Mouse (Mus musculus) lung, adult 2 months (tissue): Measurements from ENCODE around the gene Med18. TPM values are rescaled to one million over a fixed set of nuclear protein-coding genes. Genes with fewer than 3 reads are reported as not detected.
"Not testable (repeated sequence)": the region's sequence is repeated elsewhere in the genome, so short reads cannot be mapped to it uniquely, and the experiment has no call there.

Experiments used
- DNase-seq: peaks from one replicate; pipeline ENCODE4 v3.0.0; 2022
- H3K4me1 ChIP-seq: fragments of 200-500 bp; 2 replicates; pipeline ENCODE4 v1.6.1; 2011; ENCODE audit warnings: low read length; ENCODE audit not compliant: control insufficient read depth, insufficient read depth
- H3K4me3 ChIP-seq: fragments of 200-500 bp; replicated peaks from 2 replicates; pipeline ENCODE3; 2011; ENCODE audit warnings: low read depth, mild to moderate bottlenecking, control low read depth, low read length; ENCODE audit errors: extremely low read depth
- CTCF ChIP-seq: fragments of 200-500 bp; IDR thresholded peaks from 2 replicates; pipeline ENCODE4 v1.5.1; 2011; ENCODE audit warnings: mild to moderate bottlenecking, low read length, control low read depth; ENCODE audit not compliant: insufficient read depth
- POLR2A ChIP-seq: fragments of 200-500 bp; IDR thresholded peaks from 2 replicates; pipeline ENCODE4 v1.6.1; 2011; ENCODE audit warnings: low read depth, mild to moderate bottlenecking, control low read depth, low read length, borderline replicate concordance; ENCODE audit errors: extremely low read depth
- WGBS: fragments of 180-500 bp; shearing (Covaris S2); methylation state at CpG from one replicate; pipeline ENCODE4 v1.1.7; 2018; 5-methylcytosine and 5-hydroxymethylcytosine counted together
- polyA plus RNA-seq: library from polyadenylated mRNA; depleted of rRNA; stranded (reverse); fragments of >200 nt; gene quantifications from 2 replicates; pipeline ENCODE4 v1.2.3, GENCODE M21; 2012; rRNA removed

The Med18 gene
- polyA plus RNA-seq, 1 experiment = 4.3 TPM

- H3K4me1 ChIP-seq = no peaks in the 10 kb centered on the region
- no peak overlapping the region for H3K4me3 ChIP-seq
- TF ChIP-seq POLR2A (no peak), CTCF (no peak)
- no peak for DNase-seq
- 80% methylated on average over 4 of the region's 4 CpGs for WGBS
Measured at GRCm38 (mm10) chr4:132427493-132427892, 36.2 kb downstream of the Med18 start.

- TF ChIP-seq POLR2A = no peak
- TF ChIP-seq CTCF = no peak
- DNase-seq = no peak
- WGBS = 26% methylated on average over 2 of the region's 2 CpGs
- H3K4me3 ChIP-seq = no peak overlapping the region
- no peaks in the 10 kb centered on the region for H3K4me1 ChIP-seq
Measured at GRCm38 (mm10) chr4:132426021-132426420, 37.7 kb downstream of the Med18 start.

DNA sequence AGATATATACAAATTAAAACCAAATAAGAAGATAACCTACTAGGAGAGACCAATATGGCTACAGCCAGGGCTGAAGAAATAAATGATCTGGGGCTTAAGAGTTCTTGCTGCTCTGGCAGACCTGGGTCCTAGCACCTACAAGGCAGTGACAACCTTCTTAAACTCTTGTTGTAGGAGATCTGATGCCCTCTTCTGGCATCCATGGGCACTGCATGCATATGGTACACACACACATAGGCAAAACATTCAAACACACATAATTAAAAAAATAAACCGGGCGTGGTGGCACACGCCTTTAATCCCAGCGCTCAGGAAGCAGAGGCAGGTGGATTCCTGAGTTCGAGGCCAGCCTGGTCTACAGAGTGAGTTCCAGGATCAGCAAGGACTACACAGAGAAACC lies 39.0 kb downstream of the Med18 start:
- 90% methylated on average over 5 of the region's 5 CpGs for WGBS
- Histone ChIP-seq H3K4me1 (peaks cover 2% of the 10 kb centered on the region; the same call in 1 of the 2 replicates), H3K4me3 (no peak overlapping the region)
- TF ChIP-seq POLR2A (no peak), CTCF (no peak)
- DNase-seq = no peak

GRCm38 (mm10) chr4:132421923-132422782 lies 41.6 kb downstream of the Med18 start, which contains the start of gene Phactr4:
Gene Phactr4, minus strand, starts transcription at chr4:132422489.
- under 1% methylated on average over 72 of the region's 73 CpGs for WGBS
- TF ChIP-seq POLR2A (peak; percentile 74), CTCF (no peak)
- Histone ChIP-seq H3K4me3 (peak within 1 kb of the TSS; percentile 90), H3K4me1 (peaks cover 2% of the 10 kb centered on the region; the same call in 1 of the 2 replicates)
- DNase-seq = peak; percentile 96

- WGBS = under 1% methylated on average over 13 of the region's 13 CpGs
- Histone ChIP-seq H3K4me1 (peaks cover 6% of the 10 kb centered on the region; the same call in 1 of the 2 replicates), H3K4me3 (peak overlapping the region; percentile 90)
- TF ChIP-seq CTCF (no peak), POLR2A (no peak)
- DNase-seq = no peak
Measured at GRCm38 (mm10) chr4:132421556-132421922, 42.2 kb downstream of the Med18 start.

GRCm38 (mm10) chr4:132420471-132420870 lies 43.2 kb downstream of the Med18 start:
- TF ChIP-seq CTCF = no peak
- Histone ChIP-seq H3K4me1 (peaks cover 6% of the 10 kb centered on the region; the same call in 1 of the 2 replicates), H3K4me3 (no peak overlapping the region)
- 70% methylated on average over 5 of the region's 5 CpGs for WGBS
- no peak for DNase-seq

- Histone ChIP-seq H3K4me3 (no peak overlapping the region), H3K4me1 (peaks cover 14% of the 10 kb centered on the region)
- TF ChIP-seq POLR2A (no peak), CTCF (no peak)
- no peak for DNase-seq
Measured at GRCm38 (mm10) chr4:132415966-132416365, 47.8 kb downstream of the Med18 start.

GRCm38 (mm10) chr4:132413257-132413656 lies 50.5 kb downstream of the Med18 start:
- WGBS = 95% methylated on average over 4 of the region's 4 CpGs
- not testable (repeated sequence) for H3K4me3 ChIP-seq, DNase-seq
- peaks cover 12% of the 10 kb centered on the region for H3K4me1 ChIP-seq

- no peak for TF ChIP-seq POLR2A
- TF ChIP-seq CTCF = peak; percentile 28; the same call in 1 of the 2 replicates
- 21% methylated on average over 8 of the region's 8 CpGs for WGBS
- peak; percentile 29 for DNase-seq
- H3K4me1 ChIP-seq = peaks cover 9% of the 10 kb centered on the region
- H3K4me3 ChIP-seq = peak overlapping the region; percentile 15
Measured at GRCm38 (mm10) chr4:132411322-132412094, 52.2 kb downstream of the Med18 start.

DNA sequence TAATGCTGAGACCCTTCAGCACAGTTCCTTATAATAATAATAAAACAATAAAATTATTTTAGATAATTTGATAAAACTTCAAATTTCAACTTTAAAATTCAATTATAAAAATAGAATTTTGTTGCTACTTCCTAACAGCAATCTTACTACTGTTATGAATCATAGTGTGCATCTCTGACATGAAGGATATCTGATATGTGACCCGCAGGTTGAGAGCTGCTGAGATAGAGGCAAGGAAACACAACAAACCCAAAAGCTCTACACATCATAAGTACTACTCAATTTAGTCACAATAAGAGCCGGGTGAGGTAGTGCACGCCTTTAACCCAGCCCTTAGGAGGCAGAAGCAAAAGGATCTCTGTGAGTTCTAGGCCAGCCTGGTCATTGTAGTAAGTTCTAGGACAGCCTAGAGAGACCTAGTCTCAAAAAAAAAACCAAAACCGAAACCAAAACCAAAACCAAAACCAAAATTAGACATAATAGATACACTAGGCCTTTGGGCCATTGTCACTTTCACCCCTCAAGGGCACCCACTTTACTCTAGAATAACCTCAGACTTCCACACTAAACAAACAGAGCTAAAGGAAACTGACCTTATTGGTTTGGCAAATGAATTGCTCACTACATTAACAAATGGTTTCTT lies 54.0 kb downstream of the Med18 start:
- no peak overlapping the region for H3K4me3 ChIP-seq
- DNase-seq = no peak
- WGBS = 70% methylated on average over 4 of the region's 4 CpGs
- H3K4me1 ChIP-seq = peaks cover 7% of the 10 kb centered on the region
- TF ChIP-seq CTCF (no peak), POLR2A (no peak)

Other genes with a start within 250 kb of the Med18 start
- 13.8 and 16.9 TPM in 2 replicates for gene Gmeb1, start 202.3 kb downstream of the Med18 start, polyA plus RNA-seq
- 5.0 and 10.3 TPM in 2 replicates for gene Taf12, start 189.5 kb downstream of the Med18 start, polyA plus RNA-seq
- gene Rab42, start 160.5 kb downstream of the Med18 start, polyA plus RNA-seq = 1.9 and 2.0 TPM in 2 replicates
- 16.4 and 17.8 TPM in 2 replicates for gene Trnau1ap, start 134.4 kb downstream of the Med18 start, polyA plus RNA-seq
- gene Rcc1, start 110.3 kb downstream of the Med18 start, polyA plus RNA-seq = 3.9 and 5.3 TPM in 2 replicates
- gene Phactr4, start 41.4 kb downstream of the Med18 start, polyA plus RNA-seq = 11.3 and 13.4 TPM in 2 replicates
- 11.5 and 14.1 TPM in 2 replicates for gene Sesn2, start 46.6 kb upstream of the Med18 start, polyA plus RNA-seq
- 68.3 and 93.0 TPM in 2 replicates for gene Atpif1, start 69.7 kb upstream of the Med18 start, polyA plus RNA-seq
- gene Dnajc8, start 71.6 kb upstream of the Med18 start, polyA plus RNA-seq = 25.0 and 41.8 TPM in 2 replicates
- gene Ptafr, start 100.1 kb upstream of the Med18 start, polyA plus RNA-seq = 5.0 and 5.3 TPM in 2 replicates
- gene Eya3, start 175.1 kb upstream of the Med18 start, polyA plus RNA-seq = 16.6 and 19.5 TPM in 2 replicates